Mouse (Mus musculus) hematopoietic stem cell, adult 5-6 weeks (primary cell): ENCODE measurements around the gene Rbm25. TPM values are rescaled to one million over a fixed set of nuclear protein-coding genes. Genes with fewer than 3 reads are reported as not detected.

Experiments
- ATAC-seq, 2 experiments: fragments of 125-278 bp in 1 of 2; replicated peaks in 1 of 2; 2 replicates each; pipeline ENCODE4 v1.8.0; 2016 to 2017; ENCODE audit warnings: inconsistent platforms in 2 of 2, mild to moderate bottlenecking in 2 of 2, moderate number of reproducible peaks in 2 of 2, low read depth in 1 of 2, moderate TSS enrichment in 1 of 2; ENCODE audit not compliant: low FRiP score in 2 of 2, poor library complexity in 2 of 2, severe bottlenecking in 2 of 2, insufficient read depth in 1 of 2, low TSS enrichment in 1 of 2
- total RNA-seq: library from RNA; stranded (forward); fragments of 172-1452, 232-1000 nt; gene quantifications from 2 replicates; pipeline ENCODE4 v1.2.3, GENCODE M21; 2017

Rbm25 gene
- total RNA-seq, 1 experiment from 2014 or later, result 294 TPM

DNA sequence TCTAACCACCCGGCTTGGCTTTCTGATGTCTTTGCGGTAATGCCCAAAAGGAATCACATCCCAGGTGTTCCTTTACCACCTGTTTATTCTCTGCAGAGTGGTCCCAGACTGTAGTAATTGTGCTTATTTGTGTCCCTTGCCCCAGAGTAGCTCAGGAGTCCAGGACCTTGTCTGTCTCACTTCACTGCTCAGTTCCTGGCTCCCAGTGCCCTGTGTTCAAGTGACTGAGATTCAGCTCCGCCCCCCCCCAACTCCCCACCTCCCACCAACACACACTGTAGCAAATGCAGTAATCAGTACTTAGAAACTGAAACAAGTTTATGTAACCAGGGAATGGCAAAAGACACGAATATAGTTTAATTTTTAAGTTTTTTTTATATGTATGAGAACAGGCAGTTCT, 75.9 kb downstream of the Rbm25 start:
- ATAC-seq, result no peak

DNA sequence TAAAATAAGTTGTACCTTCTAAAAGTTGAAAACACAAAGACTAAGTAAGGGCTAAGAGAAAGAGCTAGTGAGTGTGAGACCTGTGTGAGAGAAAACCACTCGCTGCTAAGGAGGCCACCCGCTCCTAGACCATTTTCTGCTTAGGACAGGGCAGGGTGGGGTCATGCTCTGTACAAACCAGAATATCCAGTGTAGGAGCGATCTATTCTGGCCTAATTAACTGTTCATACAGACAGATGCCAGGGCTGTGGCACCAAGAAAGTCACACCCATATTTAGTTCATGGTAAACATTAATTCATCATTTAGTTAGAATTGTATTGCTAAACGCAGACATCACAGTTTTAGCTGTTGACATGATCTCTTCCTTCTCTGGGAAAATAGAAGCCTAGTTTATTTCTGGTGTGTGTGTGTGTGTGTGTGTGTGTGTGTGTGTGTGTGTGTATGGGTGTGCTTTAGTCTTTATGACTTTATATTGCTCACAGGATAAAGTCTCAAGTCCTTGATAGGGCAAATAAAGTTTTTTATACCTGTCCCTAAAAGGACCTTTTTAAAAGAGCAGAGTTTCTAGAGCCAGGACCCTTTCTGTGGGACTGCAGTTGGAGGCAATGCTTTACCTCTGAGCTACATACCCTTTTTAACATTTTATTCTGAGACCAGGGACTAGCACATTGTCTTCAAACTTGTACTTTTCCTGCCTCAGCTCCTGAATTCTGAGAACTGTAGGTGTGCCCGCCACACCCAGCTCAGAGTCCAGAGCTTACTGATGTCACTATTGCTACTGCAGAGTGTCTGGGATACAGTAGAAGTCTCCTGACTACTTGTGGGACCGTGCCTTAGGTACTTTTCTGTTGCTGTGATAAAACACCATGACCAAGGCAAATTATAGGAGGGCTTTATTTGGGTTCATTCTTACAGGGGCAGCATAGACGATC, 77.4 kb downstream of the Rbm25 start:
- no peak for ATAC-seq

DNA sequence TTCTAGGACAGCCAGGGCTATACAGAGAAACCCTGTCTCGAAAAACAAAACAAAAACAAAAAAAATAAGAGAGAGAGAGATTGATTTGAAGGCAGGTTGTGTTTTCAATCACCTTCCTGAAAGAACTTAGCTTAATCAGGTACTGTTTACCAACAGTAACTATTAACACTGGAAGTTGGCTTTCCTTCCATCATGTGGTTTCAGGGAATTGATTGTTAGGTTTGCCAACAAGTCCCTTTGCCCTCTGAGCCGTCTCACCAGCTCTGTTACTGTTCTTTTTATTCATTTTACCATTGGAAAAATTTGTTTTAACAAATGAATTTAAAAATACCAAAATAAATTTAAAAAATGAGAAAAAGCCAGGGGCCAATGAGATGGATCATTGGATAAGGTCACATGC, 78.9 kb downstream of the Rbm25 start:
- no peak for ATAC-seq

DNA sequence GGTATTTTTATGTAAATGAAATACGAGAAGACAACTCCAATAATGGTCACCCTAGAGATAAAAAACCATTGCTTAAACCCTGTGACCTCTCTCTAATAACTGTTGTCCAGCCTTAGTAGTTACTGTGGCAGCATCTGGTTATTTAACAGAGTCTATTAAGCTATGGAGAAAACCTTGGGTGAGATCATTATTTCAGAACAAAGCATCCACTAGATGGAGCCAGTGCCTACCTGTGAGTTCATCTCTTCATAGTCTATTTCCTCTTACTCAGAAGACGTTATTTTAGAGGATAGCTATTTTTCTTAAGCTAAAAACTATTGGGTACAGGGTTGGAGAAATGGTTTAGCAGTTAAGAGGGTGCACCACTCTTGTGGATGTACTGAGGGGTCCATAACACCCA, 82.7 kb downstream of the Rbm25 start:
- peak in 1 of 2 experiments; percentile 59; a peak in 1 of 4 replicates for ATAC-seq

DNA sequence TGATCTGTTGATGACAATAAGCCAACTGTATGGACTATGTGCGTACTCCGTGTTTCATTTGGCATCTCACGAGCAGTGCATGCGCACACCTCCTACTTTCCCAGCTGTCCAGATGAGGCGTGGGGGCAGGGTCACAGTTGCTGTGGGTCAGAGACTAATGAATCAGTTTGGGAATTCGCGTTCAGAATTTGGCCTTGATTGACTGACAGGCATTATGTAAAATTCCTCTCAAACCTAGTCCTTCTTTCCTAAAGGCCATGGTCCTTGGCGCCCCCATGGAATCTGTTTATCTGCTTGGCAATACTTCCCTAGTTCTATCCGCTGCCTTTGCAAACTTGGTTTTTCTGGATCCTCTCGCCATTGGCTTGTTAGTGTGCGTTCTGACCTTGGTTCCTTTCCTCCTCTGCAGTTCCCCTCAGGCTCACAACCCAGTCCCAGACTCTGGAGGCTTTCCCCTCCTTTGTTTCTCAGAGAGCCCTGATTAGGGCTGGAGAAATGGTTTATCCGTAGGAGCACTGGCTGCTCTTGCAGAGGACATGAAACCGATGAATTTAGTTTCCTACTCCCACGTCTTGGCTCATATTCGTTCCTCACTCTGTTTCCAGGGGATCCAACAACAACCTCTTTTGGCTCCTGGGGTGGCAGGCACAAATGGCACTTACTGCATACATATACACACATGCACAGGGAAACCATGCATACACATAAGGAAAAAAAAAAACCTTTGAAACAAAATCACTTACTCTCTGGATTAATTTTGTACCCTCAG, 85.6 kb downstream of the Rbm25 start:
- ATAC-seq, result no peak

DNA sequence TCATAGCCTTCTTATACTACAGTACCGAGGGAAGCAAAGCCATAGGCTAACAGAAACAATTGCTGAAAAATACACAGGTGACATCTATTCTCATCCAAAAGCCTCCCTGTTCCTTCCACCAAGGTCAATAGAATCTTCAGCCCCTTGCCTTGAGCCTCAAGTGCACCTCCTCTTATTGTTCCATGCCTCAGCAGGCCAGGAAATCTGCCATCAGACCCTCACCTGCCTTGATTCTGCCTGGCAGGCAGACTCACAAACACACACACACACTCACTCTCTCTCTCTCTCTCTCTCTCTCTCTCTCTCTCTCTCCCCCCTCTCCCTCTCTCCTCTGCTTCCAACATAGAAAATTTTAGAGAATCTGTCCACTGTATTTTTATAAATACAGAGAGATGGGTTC, 88.4 kb downstream of the Rbm25 start:
- no peak for ATAC-seq

DNA sequence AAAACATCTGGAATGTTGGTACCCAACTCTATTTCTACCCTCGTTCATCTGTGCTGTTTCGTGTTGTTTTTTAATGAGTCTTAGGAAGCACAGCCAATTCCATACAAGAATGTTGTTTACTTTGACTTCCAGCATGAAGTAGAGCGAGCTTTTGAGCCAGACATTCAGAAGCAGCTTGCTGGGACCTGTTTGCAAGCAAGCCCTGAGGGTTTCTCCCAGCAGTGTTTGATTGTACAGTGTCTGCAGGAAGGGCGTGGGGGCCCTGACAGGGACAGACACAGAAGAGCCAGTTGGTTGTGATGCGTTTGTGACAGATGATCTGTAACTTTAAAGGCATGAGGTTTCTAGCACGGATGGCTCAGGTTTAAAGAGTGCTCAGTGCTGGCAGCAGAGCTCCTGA, 90.2 kb downstream of the Rbm25 start:
- ATAC-seq, result no peak

DNA sequence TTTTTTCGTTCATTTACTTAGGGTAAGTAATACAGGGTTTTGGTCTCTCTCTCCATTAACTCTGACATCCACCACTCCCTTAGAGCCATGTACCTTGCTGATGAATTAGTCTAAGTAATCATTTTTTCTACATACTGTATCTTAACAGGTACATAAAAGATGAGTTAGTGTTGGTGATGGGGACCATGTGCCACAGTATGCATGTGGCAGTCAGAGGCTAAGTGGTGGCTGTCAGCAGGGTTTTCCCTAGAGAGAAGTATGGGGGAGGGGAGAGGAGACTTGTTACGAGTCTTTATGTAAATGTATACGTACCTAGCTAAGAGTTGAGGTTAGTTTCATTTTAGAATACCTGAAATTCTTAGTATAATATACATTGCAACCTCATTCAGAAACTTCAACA, 92.0 kb downstream of the Rbm25 start:
- ATAC-seq, result no peak

DNA sequence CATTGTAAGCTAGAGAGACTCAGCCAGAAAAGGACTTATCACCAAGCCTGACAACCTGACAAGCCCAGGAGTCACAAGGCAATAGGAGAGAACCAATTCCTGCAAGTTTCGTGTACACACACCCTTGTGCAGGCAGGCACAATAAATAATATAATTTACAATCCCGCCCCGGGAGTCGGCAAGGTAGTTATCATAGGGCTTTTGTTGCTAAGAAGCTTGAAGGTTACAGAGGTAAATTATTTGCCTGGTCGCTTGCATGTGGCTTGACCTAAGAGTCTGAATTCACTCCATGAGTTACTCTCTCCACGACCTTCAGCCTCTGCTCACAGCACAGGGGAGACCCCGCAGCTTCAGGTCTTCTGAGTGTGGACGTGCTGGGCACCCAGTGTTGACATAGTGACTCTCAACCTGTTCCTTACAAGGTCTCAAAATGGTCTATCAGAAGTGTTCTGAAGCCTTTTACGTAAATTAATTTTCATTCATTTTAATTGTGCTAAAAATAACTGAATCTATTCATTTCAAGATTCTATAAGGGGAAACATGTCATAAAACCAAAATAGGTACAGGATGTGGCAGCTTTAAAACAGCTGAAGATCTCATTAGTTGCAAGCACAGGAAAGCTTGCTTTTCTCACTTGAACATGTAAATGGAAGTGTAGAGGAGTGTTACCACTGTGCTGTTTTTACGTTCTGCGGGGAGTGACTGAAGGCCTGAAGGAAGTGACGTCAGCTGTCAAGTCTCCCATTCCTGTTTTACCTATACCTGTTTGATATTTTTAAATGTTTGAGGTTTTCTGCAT, 95.7 kb downstream of the Rbm25 start:
- no peak for ATAC-seq

DNA sequence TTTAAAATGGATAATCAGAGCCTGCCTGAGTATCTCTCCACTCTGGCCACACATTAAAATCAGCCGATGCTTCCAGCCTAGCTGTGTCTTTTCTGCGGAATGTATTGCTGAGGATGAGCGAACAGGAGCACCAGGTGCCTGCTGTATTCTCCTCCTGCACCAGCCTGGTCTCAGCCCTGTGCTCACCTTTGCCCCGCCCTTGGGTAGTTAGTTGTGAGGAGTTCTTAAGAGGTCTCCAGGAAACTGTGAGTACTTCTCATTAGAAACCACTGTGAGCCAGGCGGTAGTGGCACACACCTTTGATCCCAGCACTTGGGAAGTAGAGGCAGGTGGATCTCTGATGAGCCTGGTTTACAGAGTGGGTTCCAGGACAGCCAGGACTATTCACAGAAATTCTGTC, 101.2 kb downstream of the Rbm25 start:
- ATAC-seq, result no peak

Other genes starting within 250 kb of the Rbm25 start
- 2.5 and 3.9 TPM in 2 replicates for gene Dpf3, start 143.5 kb upstream of the Rbm25 start, total RNA-seq
- 18.6 and 24.7 TPM in 2 replicates for gene Dcaf4, start 110.8 kb upstream of the Rbm25 start, total RNA-seq
- gene Zfyve1, start 34.0 kb upstream of the Rbm25 start, total RNA-seq, result 22.4 and 27.8 TPM in 2 replicates
- 47.2 and 51.2 TPM in 2 replicates for gene Psen1, start 56.9 kb downstream of the Rbm25 start, total RNA-seq
- gene Papln, start 132.4 kb downstream of the Rbm25 start, total RNA-seq, result not detected in 2 replicates